Mouse (Mus musculus) lung, adult 10 weeks (tissue): ENCODE data around the gene Lysmd1. TPM values are rescaled to one million over a fixed set of nuclear protein-coding genes. Genes with fewer than 3 reads are reported as not detected.

Source experiments
- polyA plus RNA-seq: library from polyadenylated mRNA; stranded (reverse); fragments of 350-450 nt; fragmentation: Illumina TruSeq; extraction: RNeasy Lipid Tissue Mini Kit (QIAGEN cat#74804); gene quantifications from one replicate; pipeline ENCODE4 v1.2.3, GENCODE M21; 2014; ENCODE audit warnings: low read depth, low replicate concordance; ENCODE audit not compliant: insufficient read depth

Lysmd1 gene
- 8.4 TPM for polyA plus RNA-seq

GRCm38 (mm10) chr3:95133680-95134101, at the start of gene Lysmd1, which contains the start of gene Scnm1:
Gene Lysmd1 (plus strand): TSS chr3:95134088.
Gene Scnm1 (minus strand): TSS chr3:95134011.

DNA sequence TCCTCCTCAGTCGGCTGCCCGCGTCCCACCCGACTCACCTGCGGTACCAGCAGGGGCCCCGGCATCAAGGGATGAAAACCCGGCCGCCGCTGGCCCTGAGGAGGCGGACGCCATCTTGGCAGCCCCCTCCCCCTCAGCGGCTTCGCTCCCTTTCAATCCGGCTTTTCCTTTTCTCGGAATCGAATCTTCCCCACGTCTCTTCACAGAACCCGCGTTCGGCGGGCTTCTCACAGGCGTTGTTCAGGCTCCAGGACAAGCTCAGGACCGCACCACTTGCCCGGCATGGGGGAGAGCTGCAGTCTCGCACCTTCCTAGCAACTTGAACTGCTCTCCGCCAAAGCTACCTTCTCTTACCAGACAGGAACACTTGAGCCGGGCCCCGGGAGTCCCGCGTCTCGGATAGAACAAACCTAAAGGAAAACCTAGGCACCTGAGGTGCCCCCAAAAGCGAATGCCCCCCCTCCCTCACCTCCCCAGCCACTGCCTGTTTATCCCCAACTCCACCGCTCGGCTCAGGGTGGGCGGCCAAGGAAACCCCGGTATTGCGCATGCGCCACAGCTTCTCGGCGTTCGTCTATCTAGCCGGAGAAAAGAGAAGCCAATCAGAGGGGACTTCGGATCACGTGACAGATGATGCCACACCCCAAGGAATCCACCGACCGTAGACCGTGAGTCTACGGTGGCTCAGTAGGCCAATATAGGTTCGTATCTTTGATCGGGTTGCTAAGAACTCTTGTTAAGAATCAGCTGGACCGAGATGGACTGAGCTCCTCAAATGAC, 27.4 kb upstream of the Lysmd1 start, which contains the start of gene Pip5k1a:
Gene Pip5k1a, minus strand, starts transcription at position 593 of the 780 bp plus-strand sequence.

DNA sequence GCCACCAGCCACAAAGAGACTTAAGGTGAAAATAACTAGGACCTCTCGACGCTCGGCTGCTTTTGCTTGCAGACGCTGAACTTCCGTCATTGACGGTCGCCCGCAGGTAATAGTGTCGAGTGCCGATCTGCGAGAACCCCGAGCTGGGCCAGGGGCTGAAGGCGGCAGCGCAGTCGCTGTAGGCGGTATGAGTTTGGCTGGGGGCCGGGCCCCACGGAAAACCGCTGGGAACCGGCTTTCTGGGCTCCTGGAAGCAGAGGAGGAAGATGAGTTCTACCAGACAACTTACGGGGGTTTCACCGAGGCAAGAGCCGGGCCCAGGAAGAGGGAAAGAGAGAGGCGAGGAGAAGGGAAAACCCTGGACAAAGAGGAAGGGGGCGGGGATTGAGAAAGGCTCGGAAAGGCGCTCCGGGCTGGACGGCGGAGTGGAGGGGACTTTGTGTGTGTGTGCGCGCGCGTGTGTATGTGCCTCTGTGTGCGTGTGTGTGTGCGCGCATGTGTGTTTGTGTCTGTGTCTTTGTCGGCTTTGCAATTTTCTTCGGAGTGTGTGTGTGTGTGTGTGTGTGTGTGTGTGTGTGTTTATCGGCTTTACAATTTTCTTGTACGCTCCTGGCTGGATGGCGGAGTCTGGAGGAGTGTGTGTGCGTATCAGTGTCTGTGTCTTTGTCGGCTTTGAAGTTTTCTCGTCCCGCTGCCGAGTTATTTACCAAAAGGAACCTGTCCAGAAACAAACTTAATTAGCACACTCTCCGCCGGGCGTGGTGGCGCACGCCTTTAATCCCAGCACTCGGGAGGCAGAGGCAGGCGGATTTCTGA, 22.8 kb upstream of the Lysmd1 start, which contains the start of gene Vps72:
Gene Vps72, plus strand, starts transcription at position 112 of the 816 bp plus-strand sequence.

DNA sequence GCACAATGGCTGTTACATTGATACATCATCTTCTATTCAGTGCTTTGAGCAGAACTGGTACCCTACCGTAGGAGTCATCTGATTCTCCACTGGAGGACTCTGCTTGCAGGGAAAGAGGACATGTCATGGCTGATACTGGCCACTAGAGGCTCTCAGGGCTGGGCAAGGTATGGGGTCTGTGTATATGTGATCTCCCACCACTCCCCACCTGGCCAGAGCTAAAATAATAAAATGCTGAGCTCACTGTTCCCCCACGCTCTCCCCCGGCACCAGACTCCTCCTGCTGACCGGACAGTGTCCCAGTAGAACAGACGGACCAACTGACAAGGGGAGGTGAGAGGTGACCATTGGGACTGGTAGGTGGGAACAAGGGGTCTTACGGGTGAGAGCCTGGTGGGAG, 9.6 kb upstream of the Lysmd1 start, which contains the start of gene Tmod4:
Gene Tmod4, plus strand, starts transcription at position 231 of the 400 bp plus-strand sequence.

GRCm38 (mm10) chr3:95141952-95142616, 8.2 kb downstream of the Lysmd1 start, which contains the start of gene Tnfaip8l2:
Gene Tnfaip8l2 (minus strand): TSS chr3:95142360.

DNA sequence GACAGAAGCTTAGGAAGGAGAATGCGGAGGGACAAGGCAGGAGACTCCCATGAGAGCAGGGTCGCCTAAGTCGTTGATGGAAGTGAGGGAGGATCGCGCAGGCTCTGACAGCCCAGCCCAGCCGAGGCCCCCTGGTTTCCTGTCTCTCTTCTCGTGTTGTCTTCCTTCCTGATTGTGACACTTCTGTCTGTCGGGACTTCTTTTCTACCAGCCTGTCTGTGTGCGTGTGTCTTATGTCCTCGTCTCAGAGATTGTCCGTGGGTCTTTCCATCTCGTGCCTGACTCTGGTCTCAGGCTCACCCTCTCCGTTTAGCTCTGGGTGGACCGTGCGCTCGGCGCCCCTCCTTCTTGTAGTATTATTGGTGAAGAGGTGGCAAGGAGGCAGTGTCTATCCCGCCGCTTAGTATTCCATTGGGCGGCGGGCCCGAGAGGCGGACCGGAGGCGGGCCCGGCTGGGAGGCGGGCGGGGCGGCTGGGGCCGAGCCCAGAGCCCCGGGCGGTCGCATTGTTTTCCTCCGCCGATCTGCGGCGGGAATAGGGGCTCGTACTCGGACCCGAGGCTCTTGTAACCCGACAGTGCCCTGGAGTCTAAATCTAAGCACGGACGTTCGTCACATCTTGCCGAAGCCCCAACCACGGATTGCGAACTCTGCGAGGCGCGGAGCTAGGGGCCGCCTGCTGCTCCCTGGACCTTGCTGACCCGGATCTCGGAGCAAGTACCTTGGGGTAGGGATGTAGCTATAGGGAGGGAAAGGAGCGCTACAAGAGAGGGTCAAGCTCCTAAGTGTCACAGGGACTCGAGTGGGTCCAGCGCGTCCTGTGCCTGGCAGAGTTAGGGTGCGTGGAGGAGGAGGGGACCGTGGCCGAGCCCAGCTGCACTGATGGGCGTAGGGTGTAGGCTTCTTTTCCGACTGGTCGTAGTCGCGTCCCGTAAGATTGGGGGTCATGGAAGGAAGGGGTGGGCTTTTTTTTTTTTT, 26.4 kb downstream of the Lysmd1 start, which contains the start of gene Sema6c:
Gene Sema6c, plus strand, starts transcription at position 471 of the 977 bp plus-strand sequence.

Other genes with a start within 250 kb of the Lysmd1 start
- 261 TPM for gene Psmb4, start 247.1 kb upstream of the Lysmd1 start, polyA plus RNA-seq
- 818 TPM for gene Selenbp1, start 201.0 kb upstream of the Lysmd1 start, polyA plus RNA-seq
- gene Rfx5, start 180.0 kb upstream of the Lysmd1 start, polyA plus RNA-seq = 5.0 TPM
- gene Pi4kb, start 159.4 kb upstream of the Lysmd1 start, polyA plus RNA-seq = 29.8 TPM
- 5.7 TPM for gene Zfp687, start 118.6 kb upstream of the Lysmd1 start, polyA plus RNA-seq
- 120 TPM for gene Psmd4, start 91.5 kb upstream of the Lysmd1 start, polyA plus RNA-seq
- 16.0 TPM for gene Pip5k1a, start 27.2 kb upstream of the Lysmd1 start, polyA plus RNA-seq
- 33.7 TPM for gene Vps72, start 23.1 kb upstream of the Lysmd1 start, polyA plus RNA-seq
- gene Tmod4, start 9.6 kb upstream of the Lysmd1 start, polyA plus RNA-seq = 1.5 TPM
- 42.6 TPM for gene Scnm1, start 77 bp upstream of the Lysmd1 start, polyA plus RNA-seq
- 22.1 TPM for gene Tnfaip8l2, start 8.3 kb downstream of the Lysmd1 start, polyA plus RNA-seq
- 2.1 TPM for gene Sema6c, start 26.4 kb downstream of the Lysmd1 start, polyA plus RNA-seq
- gene Gabpb2, start 83.8 kb downstream of the Lysmd1 start, polyA plus RNA-seq = 6.1 TPM
- gene Cdc42se1, start 94.6 kb downstream of the Lysmd1 start, polyA plus RNA-seq = 80.1 TPM
- gene Mllt11, start 98.1 kb downstream of the Lysmd1 start, polyA plus RNA-seq = 5.0 TPM
- 0.84 TPM for gene Gm128, start 107.5 kb downstream of the Lysmd1 start, polyA plus RNA-seq
- gene Bnipl, start 117.1 kb downstream of the Lysmd1 start, polyA plus RNA-seq = 6.7 TPM
- 41.4 TPM for gene Mindy1, start 147.3 kb downstream of the Lysmd1 start, polyA plus RNA-seq
- 11.4 TPM for gene Prune1, start 148.0 kb downstream of the Lysmd1 start, polyA plus RNA-seq
- gene Anxa9, start 173.1 kb downstream of the Lysmd1 start, polyA plus RNA-seq = 4.2 TPM
- gene Cers2, start 180.7 kb downstream of the Lysmd1 start, polyA plus RNA-seq = 149 TPM
- 9.2 TPM for gene Setdb1, start 223.1 kb downstream of the Lysmd1 start, polyA plus RNA-seq